8 mouse cellular contexts compared by ENCODE assay signal in genomic region chr6:39724071-39724470, GRCm38 (mm10). TPM values are rescaled to one million over a fixed set of nuclear protein-coding genes. Genes with fewer than 3 reads are reported as not detected.
DNase-seq lines count a peak whose midpoint lies in the region; ATAC-seq and TF ChIP-seq lines count a peak whose summit lies in the region.

No protein-coding gene starts in this region.

- no peak for TF ChIP-seq POLR2A in spleen, adult 2 months (IDR thresholded peaks at IDR 0.05; ENCODE audit: low read depth, low read length)

- peak overlapping the region; percentile 92 for H3K4me2 ChIP-seq in heart, embryonic 16.5 days (ENCODE audit: low read depth, low read length)

- H3K9ac ChIP-seq in heart, embryonic 16.5 days (ENCODE audit: low read length): peak overlapping the region; percentile 96

- H3K36me3 ChIP-seq in spleen, adult 2 months (ENCODE audit: control insufficient read depth, insufficient read depth, low read length): no peaks in the 10 kb centered on the region
- no peaks in the 10 kb centered on the region for H3K36me3 ChIP-seq in heart, embryonic 16.5 days (ENCODE audit: control insufficient read depth, insufficient read depth)

- ATAC-seq in heart, embryonic 16.5 days (replicated peaks; ENCODE audit: extremely low read depth, insufficient read depth, low FRiP score): no peak

- TF ChIP-seq CTCF in spleen, adult 2 months (IDR thresholded peaks at IDR 0.05; ENCODE audit: extremely low read depth, insufficient read depth, insufficient read length, insufficient replicate concordance): no peak

- DNase-seq in adrenal gland, postnatal 10 days: peak; percentile 7
- DNase-seq in adrenal gland, postnatal 4 days (ENCODE audit: low spot score in 2 of 2): no peak
- DNase-seq in spleen, adult 2 months (ENCODE audit: low read depth in 1 of 2, low spot score in 2 of 2): no peak
- no peak for DNase-seq in spleen, postnatal 36 days (ENCODE audit: low spot score in 2 of 2)
- DNase-seq in lung, postnatal 36 days: peak; percentile 6
- no peak for DNase-seq in frontal cortex, postnatal 10 days (ENCODE audit: low spot score in 2 of 2)
- no peak for DNase-seq in T-cell, adult 2 months (ENCODE audit: low spot score)

- H3K4me3 ChIP-seq in spleen, adult 2 months (ENCODE audit: extremely low read depth, insufficient read depth, insufficient read length): peak overlapping the region; percentile 92
- H3K4me3 ChIP-seq in heart, embryonic 16.5 days (ENCODE audit: low read length): peak overlapping the region; percentile 95

- no peaks in the 10 kb centered on the region for H3K27me3 ChIP-seq in spleen, adult 2 months (ENCODE audit: control insufficient read depth, insufficient read depth, low read length)
- no peaks in the 10 kb centered on the region for H3K27me3 ChIP-seq in heart, embryonic 16.5 days (ENCODE audit: control insufficient read depth, insufficient read depth, low read length)

- H3K27ac ChIP-seq in spleen, adult 2 months (ENCODE audit: insufficient read depth, low read length): no peak overlapping the region
- no peak overlapping the region; the same call in 1 of the 2 replicates for H3K27ac ChIP-seq in heart, embryonic 16.5 days (ENCODE audit: low read length)

- H3K4me1 ChIP-seq in spleen, adult 2 months (ENCODE audit: control insufficient read depth, insufficient read depth, insufficient read length): peaks cover 2% of the 10 kb centered on the region; the same call in 1 of the 2 replicates
- H3K4me1 ChIP-seq in heart, embryonic 16.5 days (ENCODE audit: control insufficient read depth, insufficient read depth, low read length): peaks cover 24% of the 10 kb centered on the region

- no peaks in the 10 kb centered on the region for H3K9me3 ChIP-seq in heart, embryonic 16.5 days (replicated peaks; ENCODE audit: control insufficient read depth, low read length)

- 7% methylated on average over 7 of the region's 7 CpGs for WGBS in spleen, adult 2 months
- 2% methylated on average over 7 of the region's 7 CpGs for WGBS in heart, embryonic 16.5 days

RNA-seq across cellular contexts. Expression of gene Braf, which starts 1.2 kb away (rescaled TPM):
- 10 to 100 TPM; 25.6 to 29.5 TPM for total RNA-seq in adrenal gland, postnatal 10 days (2021)
- 10 to 100 TPM; 43.2 to 46.1 TPM for total RNA-seq in adrenal gland, postnatal 4 days (2021)
- 4.5 and 6.4 TPM in 2 replicates for polyA plus RNA-seq in spleen, adult 2 months (2012; rRNA removed)
- polyA plus RNA-seq in heart, embryonic 16.5 days (2015; fragmentation: Nextera tagmentation; extraction: Ambion mirVana): 9.7 and 10.4 TPM in 2 replicates

Comparison
In these comparisons a context has a peak if more than half of its experiments do, and no peak if none do; other contexts are left out.
1. DNase-seq: peak in adrenal gland, postnatal 10 days (single experiment) and lung, postnatal 36 days (single experiment); none in adrenal gland, postnatal 4 days (0 of 2), spleen, adult 2 months (0 of 2), spleen, postnatal 36 days (0 of 2), frontal cortex, postnatal 10 days (0 of 2) and T-cell, adult 2 months (single experiment).